Mouse (Mus musculus) olfactory bulb, adult 2 months (tissue): ENCODE results near the gene Bach2.

Experiments used
- CTCF ChIP-seq: fragments of 200-500 bp; IDR thresholded peaks from 2 replicates; pipeline ENCODE4 v1.5.1; 2012; ENCODE audit warnings: low read depth, mild to moderate bottlenecking, low read length, moderate library complexity; ENCODE audit not compliant: insufficient read depth
- POLR2A ChIP-seq: fragments of 200-500 bp; IDR thresholded peaks from 2 replicates; pipeline ENCODE4 v1.6.1; 2012; ENCODE audit warnings: mild to moderate bottlenecking, low read depth, low read length, moderate library complexity; ENCODE audit not compliant: insufficient read depth

- TF ChIP-seq CTCF = no peak
- TF ChIP-seq POLR2A = no peak
Measured at GRCm38 (mm10) chr4:32332028-32332427, 93.4 kb downstream of the Bach2 start.
